Mouse (Mus musculus) monocyte, adult 5-6 weeks (primary cell): ENCODE results near the gene Tnfsf18. TPM values are rescaled to one million over a fixed set of nuclear protein-coding genes. Genes with fewer than 3 reads are reported as not detected.
A peak's percentile ranks its signal among the peaks of the same experiment; 100 is the strongest.

Experiments
- ATAC-seq: fragments of 153-309, 156-312 bp; replicated peaks from 2 replicates; pipeline ENCODE4 v1.8.0; 2017; ENCODE audit warnings: mild to moderate bottlenecking; ENCODE audit not compliant: low TSS enrichment, insufficient number of reproducible peaks, severe bottlenecking, poor library complexity, low FRiP score
- total RNA-seq: library from RNA; stranded (forward); fragments of 200-1000, 200-491, 200-594 nt; gene quantifications from 3 replicates; pipeline ENCODE4 v1.2.3, GENCODE M21; 2017

Gene Tnfsf18
- total RNA-seq = not detected in 3 replicates

GRCm38 (mm10) chr1:161494343-161494742, at the start of gene Tnfsf18:
Gene Tnfsf18 (plus strand): TSS chr1:161494655.
- ATAC-seq = no peak

GRCm38 (mm10) chr1:161444858-161445257, 49.6 kb upstream of the Tnfsf18 start:
- no peak for ATAC-seq

- ATAC-seq = no peak
These were observed 42.7 kb upstream of the Tnfsf18 start for GRCm38 (mm10) chr1:161451683-161452245.

- no peak for ATAC-seq
These were observed 42.2 kb upstream of the Tnfsf18 start for GRCm38 (mm10) chr1:161452250-161452649.

- ATAC-seq = no peak
These were observed 30.9 kb upstream of the Tnfsf18 start for GRCm38 (mm10) chr1:161463388-161464085.

- ATAC-seq = no peak
These were observed 17.2 kb upstream of the Tnfsf18 start for GRCm38 (mm10) chr1:161477221-161477620.

GRCm38 (mm10) chr1:161479854-161480253, 14.6 kb upstream of the Tnfsf18 start:
- ATAC-seq = no peak

- peak; percentile 61; the same call in 1 of the 2 replicates for ATAC-seq
These were observed 12.2 kb upstream of the Tnfsf18 start for GRCm38 (mm10) chr1:161482211-161482610.

GRCm38 (mm10) chr1:161487069-161487468, 7.4 kb upstream of the Tnfsf18 start:
- no peak for ATAC-seq

- no peak for ATAC-seq
These were observed 2.7 kb upstream of the Tnfsf18 start for GRCm38 (mm10) chr1:161491766-161492165.

GRCm38 (mm10) chr1:161496866-161497645, 2.6 kb downstream of the Tnfsf18 start:
- 0 out of 2 replicates have a peak, but pooled peaks have one; percentile 31 for ATAC-seq

GRCm38 (mm10) chr1:161500114-161500810, 5.8 kb downstream of the Tnfsf18 start:
- no peak for ATAC-seq

- no peak for ATAC-seq
These were observed 6.3 kb downstream of the Tnfsf18 start for GRCm38 (mm10) chr1:161500811-161501146.

GRCm38 (mm10) chr1:161506317-161506716, 11.9 kb downstream of the Tnfsf18 start:
- ATAC-seq = no peak

GRCm38 (mm10) chr1:161507623-161508047, 13.2 kb downstream of the Tnfsf18 start:
- no peak for ATAC-seq

- no peak for ATAC-seq
These were observed 22.9 kb downstream of the Tnfsf18 start for GRCm38 (mm10) chr1:161517355-161517754.

GRCm38 (mm10) chr1:161520223-161520622, 25.8 kb downstream of the Tnfsf18 start:
- no peak for ATAC-seq

GRCm38 (mm10) chr1:161528173-161528572, 33.7 kb downstream of the Tnfsf18 start:
- no peak for ATAC-seq

GRCm38 (mm10) chr1:161550596-161551095, 56.2 kb downstream of the Tnfsf18 start:
- no peak for ATAC-seq
